Mouse (Mus musculus): ENCODE data around the gene Kcnt2. TPM values are rescaled to one million over a fixed set of nuclear protein-coding genes. Genes with fewer than 3 reads are reported as not detected.

Gene Kcnt2
- polyA plus RNA-seq, 1 experiment from 2014 or later, result 1.9 TPM

DNA sequence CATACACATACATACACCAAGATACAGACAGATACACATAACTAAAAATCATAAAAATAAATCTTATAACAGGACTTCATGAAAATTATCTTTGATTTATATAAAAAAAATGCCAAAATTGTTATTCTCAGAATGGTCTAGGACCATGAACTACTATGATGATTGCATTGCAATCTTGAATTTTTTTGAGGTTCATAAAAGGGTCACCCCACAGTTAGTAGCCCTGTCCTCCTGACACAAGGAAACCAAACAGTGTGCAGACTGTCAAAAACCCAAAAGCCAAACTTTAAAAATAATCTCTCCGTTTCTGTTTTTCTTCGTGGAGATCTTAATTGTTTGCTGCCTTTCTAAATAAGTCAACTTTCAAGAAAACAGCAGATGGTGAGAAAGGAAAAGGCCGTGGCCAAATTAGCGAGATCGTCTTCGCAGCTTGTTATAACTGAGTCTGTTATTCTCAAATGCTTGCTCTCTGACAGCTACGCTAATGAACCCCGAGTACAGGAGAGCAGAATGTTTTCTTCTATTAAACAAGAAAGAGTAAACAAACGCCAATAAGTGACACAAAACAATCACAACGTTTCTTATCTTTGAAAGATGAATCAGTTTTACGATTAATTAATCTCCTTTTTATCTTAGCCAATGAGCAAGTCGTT, 414.9 kb downstream of the Kcnt2 start:
- no peak overlapping the region for H3K4me3 ChIP-seq
- no peaks in the 10 kb centered on the region for H3K36me3 ChIP-seq
- no peak for ATAC-seq (ENCODE audit: low FRiP score, low read depth)
- no peak overlapping the region for H3K9ac ChIP-seq
- 45% methylated on average over 12 of the region's 12 CpGs for WGBS
- H3K9me3 ChIP-seq, result no peaks in the 10 kb centered on the region
- no peak overlapping the region for H3K27ac ChIP-seq
- no peaks in the 10 kb centered on the region for H3K4me1 ChIP-seq
- H3K4me2 ChIP-seq (replicated peaks), result peak overlapping the region; percentile 35; the same call in 1 of the 2 replicates
- H3K27me3 ChIP-seq, result no peaks in the 10 kb centered on the region

GRCm38 (mm10) chr1:140661404-140661787, 415.4 kb downstream of the Kcnt2 start:
- no peaks in the 10 kb centered on the region for H3K9me3 ChIP-seq
- 33% methylated on average over 3 of the region's 3 CpGs for WGBS
- H3K36me3 ChIP-seq, result no peaks in the 10 kb centered on the region
- H3K4me3 ChIP-seq, result no peak overlapping the region
- no peaks in the 10 kb centered on the region for H3K27me3 ChIP-seq
- peak overlapping the region; percentile 35; the same call in 1 of the 2 replicates for H3K4me2 ChIP-seq (replicated peaks)
- no peak overlapping the region for H3K27ac ChIP-seq
- peak; percentile 48; the same call in 1 of the 2 replicates for ATAC-seq (ENCODE audit: low FRiP score, low read depth)
- H3K9ac ChIP-seq, result no peak overlapping the region
- H3K4me1 ChIP-seq, result no peaks in the 10 kb centered on the region

Other genes starting within 250 kb of the Kcnt2 start
- gene Cfh, start 62.4 kb upstream of the Kcnt2 start, polyA plus RNA-seq (2015; fragmentation: Nextera tagmentation; extraction: Ambion mirVana), result 5.1 and 5.5 TPM in 2 replicates

All from limb, embryonic 13.5 days (tissue).